Mouse (Mus musculus): ENCODE results near the gene Sema3d.

DNA sequence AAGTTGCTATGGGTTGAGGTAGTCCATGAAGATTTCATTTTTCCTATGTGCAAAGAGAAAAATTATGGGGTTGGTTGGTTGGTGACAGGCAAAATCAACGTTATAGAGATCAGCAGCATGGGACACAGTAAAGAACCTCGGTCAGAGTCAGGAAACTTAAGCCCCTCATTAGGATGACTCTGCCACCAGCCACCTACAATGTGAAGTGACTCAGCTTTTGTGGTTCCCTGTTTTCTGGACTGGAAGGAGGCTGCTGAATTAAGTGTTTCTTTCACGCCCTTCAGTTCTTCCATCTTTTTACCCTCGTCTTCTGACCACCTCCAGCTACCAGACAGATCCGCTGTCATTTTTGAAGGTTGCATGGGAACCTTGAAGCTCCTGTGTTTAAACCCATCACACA is 1.2 kb upstream of the Sema3d start:
- TF ChIP-seq CTCF (IDR thresholded peaks at IDR 0.05; ENCODE audit: extremely low read depth, insufficient read depth, insufficient read length, insufficient replicate concordance) (no peak), POLR2A (IDR thresholded peaks at IDR 0.05; ENCODE audit: low read depth, low read length) (no peak)
